Mouse (Mus musculus): Measurements from ENCODE around the gene Sept11. TPM values are rescaled to one million over a fixed set of nuclear protein-coding genes. Genes with fewer than 3 reads are reported as not detected.
A peak's percentile ranks its signal among the peaks of the same experiment; 100 is the strongest.

Sept11 gene
- polyA plus RNA-seq, 1 experiment from 2014 or later = 156 TPM

DNA sequence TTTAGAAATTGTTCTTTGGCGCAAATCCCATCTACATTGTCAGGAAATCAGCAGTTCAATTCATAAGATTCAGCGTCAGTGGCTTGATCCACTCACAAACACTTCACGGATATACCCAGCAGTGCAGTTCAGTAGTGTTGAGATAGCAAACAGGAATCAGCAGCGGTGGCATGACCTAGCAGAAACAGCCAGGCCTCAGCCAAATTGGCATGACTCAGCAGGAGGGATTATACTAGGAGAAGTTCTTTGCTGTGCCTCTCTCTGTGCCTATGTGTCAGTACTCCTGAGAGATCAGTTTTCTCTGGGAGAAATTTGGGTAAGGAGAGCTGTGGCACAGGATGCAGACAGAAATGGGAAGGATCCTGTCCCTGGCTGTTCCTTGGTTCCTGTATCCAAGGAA lies 32.4 kb upstream of the Sept11 start:
- 92% methylated on average over 4 of the region's 4 CpGs for WGBS
- no peak overlapping the region for H3K9ac ChIP-seq
- H3K27ac ChIP-seq (replicated peaks) = no peak overlapping the region
- no peaks in the 10 kb centered on the region for H3K36me3 ChIP-seq
- no peak overlapping the region for H3K4me3 ChIP-seq
- no peak for ATAC-seq (ENCODE audit: low read depth)
- H3K27me3 ChIP-seq = no peaks in the 10 kb centered on the region
- H3K9me3 ChIP-seq = no peaks in the 10 kb centered on the region
- H3K4me2 ChIP-seq = no peak overlapping the region
- no peaks in the 10 kb centered on the region for H3K4me1 ChIP-seq (replicated peaks)

DNA sequence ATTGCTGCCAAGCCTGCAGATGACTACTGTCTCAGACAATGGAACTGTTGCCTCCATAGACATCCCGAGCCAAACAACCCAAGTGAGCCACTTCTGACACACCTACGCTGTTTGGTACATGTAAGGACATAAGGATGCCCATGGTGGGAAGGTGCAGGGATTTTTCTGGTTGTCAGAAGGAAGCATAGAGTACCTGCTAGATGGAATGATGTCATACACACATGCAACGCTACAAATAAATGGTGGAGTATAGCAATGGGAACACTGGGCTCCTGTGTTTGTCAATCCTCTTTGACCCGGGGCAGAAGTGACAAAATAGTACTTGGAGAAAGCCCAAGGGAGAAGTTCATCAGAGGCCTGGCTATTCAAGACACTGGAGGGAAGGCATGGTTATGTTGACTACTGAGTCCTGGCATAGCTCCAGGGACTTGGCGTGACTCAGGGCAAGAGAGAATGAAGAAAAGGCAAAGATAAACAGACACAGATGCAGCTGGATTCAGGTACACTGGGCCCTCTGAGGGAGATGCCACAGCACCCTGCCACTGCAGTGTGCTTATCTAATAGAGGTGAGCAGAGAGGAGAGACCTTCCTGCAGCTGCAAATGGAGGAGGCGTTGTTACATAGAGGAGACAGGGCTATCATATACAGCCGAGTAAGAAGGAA lies 15.4 kb upstream of the Sept11 start:
- Histone ChIP-seq H3K4me3 (no peak overlapping the region), H3K36me3 (no peaks in the 10 kb centered on the region), H3K27ac (replicated peaks) (no peak overlapping the region), H3K4me2 (no peak overlapping the region), H3K27me3 (no peaks in the 10 kb centered on the region), H3K9me3 (no peaks in the 10 kb centered on the region), H3K4me1 (replicated peaks) (no peaks in the 10 kb centered on the region), H3K9ac (no peak overlapping the region)
- no peak for ATAC-seq (ENCODE audit: low read depth)
- WGBS = 81% methylated on average over 7 of the region's 7 CpGs

GRCm38 (mm10) chr5:93079596-93079995 lies 13.6 kb upstream of the Sept11 start:
- Histone ChIP-seq H3K4me3 (no peak overlapping the region), H3K36me3 (no peaks in the 10 kb centered on the region), H3K4me2 (no peak overlapping the region), H3K27me3 (no peaks in the 10 kb centered on the region), H3K4me1 (replicated peaks) (no peaks in the 10 kb centered on the region), H3K27ac (replicated peaks) (no peak overlapping the region), H3K9ac (no peak overlapping the region), H3K9me3 (no peaks in the 10 kb centered on the region)
- 92% methylated on average over 3 of the region's 3 CpGs for WGBS
- ATAC-seq (ENCODE audit: low read depth) = no peak

DNA sequence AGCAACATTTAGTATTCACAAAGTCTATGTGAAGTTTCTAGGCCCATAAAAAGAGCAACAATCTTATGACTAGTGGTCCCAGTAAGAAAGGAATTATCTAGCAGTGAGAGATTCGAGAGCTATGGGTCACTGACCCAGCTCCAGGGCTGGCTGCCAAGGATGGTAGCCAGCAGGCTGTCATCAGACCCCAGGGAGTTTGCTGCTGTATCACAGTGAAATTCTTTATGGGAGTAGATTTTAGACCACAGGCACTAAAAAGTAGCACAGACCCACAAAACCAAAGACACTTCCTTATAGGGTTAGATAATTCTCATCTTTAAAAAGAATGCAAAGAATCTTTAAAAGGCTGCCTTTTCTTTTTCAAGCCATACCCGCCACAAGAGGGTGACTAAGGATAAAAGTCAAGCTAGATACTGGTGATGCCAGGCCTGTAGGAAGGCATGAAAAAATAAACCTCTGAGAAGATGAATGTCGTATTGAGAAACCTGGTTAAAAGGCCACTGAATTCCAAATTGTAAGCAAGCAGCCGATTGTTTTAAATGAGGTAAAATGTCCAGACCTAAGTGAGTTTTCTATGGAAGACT lies 8.1 kb upstream of the Sept11 start:
- Histone ChIP-seq H3K27me3 (no peaks in the 10 kb centered on the region), H3K4me1 (replicated peaks) (no peaks in the 10 kb centered on the region), H3K4me2 (no peak overlapping the region), H3K27ac (replicated peaks) (no peak overlapping the region), H3K36me3 (no peaks in the 10 kb centered on the region), H3K4me3 (no peak overlapping the region), H3K9ac (no peak overlapping the region), H3K9me3 (no peaks in the 10 kb centered on the region)
- WGBS = 74% methylated on average over 4 of the region's 4 CpGs
- ATAC-seq (ENCODE audit: low read depth) = no peak

GRCm38 (mm10) chr5:93085900-93086299 lies 7.3 kb upstream of the Sept11 start:
- H3K4me2 ChIP-seq = no peak overlapping the region
- H3K36me3 ChIP-seq = no peaks in the 10 kb centered on the region
- WGBS = 95% methylated on average over 4 of the region's 4 CpGs
- H3K4me1 ChIP-seq (replicated peaks) = peaks cover 2% of the 10 kb centered on the region
- H3K27ac ChIP-seq (replicated peaks) = no peak overlapping the region
- no peak for ATAC-seq (ENCODE audit: low read depth)
- H3K9me3 ChIP-seq = no peaks in the 10 kb centered on the region
- no peak overlapping the region for H3K9ac ChIP-seq
- no peaks in the 10 kb centered on the region for H3K27me3 ChIP-seq
- no peak overlapping the region for H3K4me3 ChIP-seq

DNA sequence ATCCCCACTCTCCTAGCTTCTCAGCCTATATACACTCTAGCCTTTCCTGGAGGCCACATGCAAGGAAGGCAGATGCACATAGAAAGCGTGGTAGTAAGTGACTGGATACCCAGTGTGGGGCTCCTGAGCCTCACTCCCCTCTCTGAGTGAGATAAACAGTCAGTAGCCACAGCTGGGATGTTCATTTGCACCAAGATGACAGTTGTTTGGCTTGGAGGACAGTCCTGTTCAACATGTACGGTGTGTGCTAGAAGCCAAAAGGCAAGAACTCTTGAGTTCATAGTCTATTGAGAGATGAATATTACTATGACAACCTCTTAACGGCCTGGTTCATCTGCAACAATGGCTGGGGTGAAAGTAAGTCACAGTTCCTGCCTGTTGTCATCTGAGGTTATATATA lies 2.0 kb upstream of the Sept11 start:
- H3K4me3 ChIP-seq = peak overlapping the region; percentile 65
- WGBS = 55% methylated on average over 3 of the region's 3 CpGs
- H3K4me2 ChIP-seq = peak overlapping the region; percentile 90
- no peak overlapping the region for H3K9ac ChIP-seq
- no peaks in the 10 kb centered on the region for H3K27me3 ChIP-seq
- H3K4me1 ChIP-seq (replicated peaks) = peaks cover 38% of the 10 kb centered on the region
- H3K27ac ChIP-seq (replicated peaks) = no peak overlapping the region
- H3K36me3 ChIP-seq = no peaks in the 10 kb centered on the region
- ATAC-seq (ENCODE audit: low read depth) = no peak
- no peaks in the 10 kb centered on the region for H3K9me3 ChIP-seq

DNA sequence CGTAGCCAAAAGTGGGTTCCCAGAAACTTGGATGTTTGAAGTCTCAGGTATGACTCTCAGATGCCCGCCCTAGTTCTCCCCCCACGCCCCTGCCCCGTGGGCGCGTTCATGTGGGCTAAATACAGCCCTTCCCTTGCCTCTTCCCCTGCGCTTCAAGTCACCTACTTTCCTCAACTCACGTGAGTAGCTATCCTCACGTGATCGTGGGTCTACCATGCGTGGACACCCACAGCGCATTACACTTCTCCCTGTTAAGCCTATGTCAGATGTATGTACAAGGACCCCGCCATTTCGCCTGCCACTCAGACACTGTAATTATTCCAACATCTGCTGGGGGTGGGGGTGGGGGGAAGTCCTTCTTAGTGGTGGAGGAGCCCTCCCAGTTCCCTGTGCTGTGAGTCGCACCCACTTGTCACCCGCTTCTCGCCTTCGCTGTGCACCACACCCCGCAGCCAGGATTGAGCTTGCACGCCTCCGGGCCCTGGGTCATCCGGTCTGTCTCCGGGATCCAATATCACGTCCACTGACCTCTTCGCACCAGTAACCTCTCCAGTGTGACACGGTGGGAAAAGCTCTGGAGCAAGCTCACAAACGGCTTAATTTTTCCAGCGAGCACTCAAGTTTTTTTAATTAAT lies 973 bp upstream of the Sept11 start:
- Histone ChIP-seq H3K9me3 (no peaks in the 10 kb centered on the region), H3K36me3 (no peaks in the 10 kb centered on the region), H3K4me3 (peak overlapping the region; percentile 65), H3K9ac (peak overlapping the region; percentile 93), H3K27me3 (no peaks in the 10 kb centered on the region), H3K4me2 (peak overlapping the region; percentile 90), H3K4me1 (replicated peaks) (peaks cover 48% of the 10 kb centered on the region), H3K27ac (replicated peaks) (peak overlapping the region; percentile 96)
- ATAC-seq (ENCODE audit: low read depth) = peak; percentile 41
- WGBS = 9% methylated on average over 28 of the region's 28 CpGs

DNA sequence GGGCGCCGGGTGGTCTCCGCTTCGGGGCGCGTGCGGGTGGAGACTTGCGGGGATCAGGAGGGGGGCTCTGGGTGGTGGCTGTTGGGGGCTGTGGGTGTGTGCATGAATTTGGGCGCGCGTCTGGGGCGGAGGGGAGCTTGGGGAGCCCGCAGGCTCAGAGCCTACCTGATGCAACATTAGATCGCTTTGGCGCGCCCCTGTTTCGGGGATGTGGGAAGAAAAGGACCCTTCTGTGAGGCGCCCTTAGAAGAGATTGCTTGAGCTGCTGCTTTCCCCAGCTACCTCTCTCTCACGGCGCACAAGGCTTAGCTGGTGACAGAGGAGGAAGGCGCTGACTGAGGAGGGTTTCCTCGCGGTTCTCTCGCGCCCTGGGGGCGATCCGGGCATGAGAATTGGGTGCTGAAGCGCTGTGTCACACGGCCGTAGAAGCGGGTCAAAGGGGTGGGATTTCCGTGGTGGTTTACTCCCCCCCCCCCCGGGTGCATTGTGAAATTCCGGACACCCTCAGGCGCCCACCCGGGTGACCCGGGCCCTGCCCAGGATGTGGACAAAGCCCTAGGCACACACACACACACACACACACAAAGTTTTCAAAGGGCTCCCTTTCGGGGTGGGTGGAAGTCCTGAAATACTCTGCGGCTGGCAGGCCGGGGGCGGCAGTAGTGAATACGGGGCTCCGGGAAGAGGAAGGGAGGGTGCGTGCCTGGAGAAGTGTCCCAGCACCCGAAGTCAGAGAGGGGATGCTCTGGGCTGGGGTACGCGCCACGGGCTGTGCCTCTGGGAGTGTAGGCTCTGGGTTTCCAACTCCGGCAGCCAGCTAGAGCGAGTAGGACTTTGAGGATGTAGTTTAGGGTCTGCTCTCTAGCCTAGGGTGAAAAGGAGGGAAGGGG lies 646 bp downstream of the Sept11 start:
- WGBS = under 1% methylated on average over 47 of the region's 50 CpGs
- Histone ChIP-seq H3K4me2 (peak overlapping the region; percentile 90), H3K9me3 (no peaks in the 10 kb centered on the region), H3K36me3 (no peaks in the 10 kb centered on the region), H3K27me3 (no peaks in the 10 kb centered on the region), H3K27ac (replicated peaks) (peak overlapping the region; percentile 96), H3K4me1 (replicated peaks) (peaks cover 65% of the 10 kb centered on the region), H3K4me3 (peak overlapping the region; percentile 65), H3K9ac (peak overlapping the region; percentile 93)
- ATAC-seq (ENCODE audit: low read depth) = peak; percentile 64

DNA sequence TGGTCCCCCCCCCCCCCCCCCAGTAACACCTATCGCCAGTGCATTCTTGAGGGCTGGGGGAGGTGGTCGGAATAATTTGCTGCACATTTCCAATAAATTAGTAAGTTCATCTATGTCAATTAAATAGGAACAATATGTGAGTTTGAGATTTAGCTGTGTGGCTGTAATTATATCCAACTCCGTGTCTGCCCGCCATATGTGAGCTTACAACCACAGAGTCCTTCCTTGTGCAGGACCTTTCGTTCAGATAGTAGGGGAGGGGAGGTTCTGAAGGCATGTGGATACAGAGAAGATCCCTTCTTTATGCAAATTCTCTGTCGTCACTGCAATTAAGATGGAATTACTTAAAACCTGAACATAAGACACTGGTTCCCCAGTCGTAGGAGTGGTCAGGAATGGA lies 2.1 kb downstream of the Sept11 start:
- Histone ChIP-seq H3K27me3 (no peaks in the 10 kb centered on the region), H3K4me2 (peak overlapping the region; percentile 90), H3K4me1 (replicated peaks) (peaks cover 76% of the 10 kb centered on the region), H3K36me3 (no peaks in the 10 kb centered on the region), H3K27ac (replicated peaks) (no peak overlapping the region), H3K9me3 (no peaks in the 10 kb centered on the region), H3K4me3 (peak overlapping the region; percentile 65), H3K9ac (peak overlapping the region; percentile 93)
- WGBS = 41% methylated on average over 6 of the region's 7 CpGs
- no peak for ATAC-seq (ENCODE audit: low read depth)

GRCm38 (mm10) chr5:93097204-93097906 lies 4.1 kb downstream of the Sept11 start:
- no peaks in the 10 kb centered on the region for H3K9me3 ChIP-seq
- H3K27me3 ChIP-seq = no peaks in the 10 kb centered on the region
- H3K4me1 ChIP-seq (replicated peaks) = peaks cover 75% of the 10 kb centered on the region
- 67% methylated on average over 13 of the region's 13 CpGs for WGBS
- H3K36me3 ChIP-seq = no peaks in the 10 kb centered on the region; the same call in 1 of the 2 replicates
- no peak overlapping the region for H3K27ac ChIP-seq (replicated peaks)
- H3K9ac ChIP-seq = no peak overlapping the region
- H3K4me2 ChIP-seq = peak overlapping the region; percentile 90
- no peak for ATAC-seq (ENCODE audit: low read depth)
- H3K4me3 ChIP-seq = no peak overlapping the region

DNA sequence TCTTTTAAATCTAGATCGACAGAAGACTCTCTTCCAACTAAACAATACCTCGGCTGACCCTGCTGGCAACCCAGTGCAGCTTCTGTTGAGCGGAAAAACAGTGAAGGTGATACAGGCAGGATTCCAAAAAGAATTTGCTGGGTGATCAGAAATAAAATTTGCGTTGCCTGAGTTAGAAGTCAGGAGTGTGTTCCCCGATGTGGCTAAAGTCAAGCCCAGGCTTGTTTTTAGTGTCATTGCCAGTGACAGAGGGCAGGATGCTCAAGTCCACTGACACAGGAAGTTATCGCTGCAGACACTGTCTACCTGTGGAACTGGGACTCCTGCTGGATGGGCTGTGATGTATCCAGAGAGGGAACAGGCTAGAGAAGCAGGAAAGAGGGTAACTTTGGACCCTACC lies 5.0 kb downstream of the Sept11 start:
- ATAC-seq (ENCODE audit: low read depth) = no peak
- no peak overlapping the region for H3K4me3 ChIP-seq
- H3K36me3 ChIP-seq = no peaks in the 10 kb centered on the region; the same call in 1 of the 2 replicates
- H3K9ac ChIP-seq = no peak overlapping the region
- no peak overlapping the region for H3K27ac ChIP-seq (replicated peaks)
- H3K9me3 ChIP-seq = no peaks in the 10 kb centered on the region
- H3K4me2 ChIP-seq = peak overlapping the region; percentile 11; the same call in 1 of the 2 replicates
- H3K4me1 ChIP-seq (replicated peaks) = peaks cover 74% of the 10 kb centered on the region
- H3K27me3 ChIP-seq = no peaks in the 10 kb centered on the region
- WGBS = 63% methylated on average over 6 of the region's 6 CpGs

All from neural tube, embryonic 13.5 days (tissue).